Mouse (Mus musculus) embryonic fibroblast, embryonic 13.5 days (primary cell): ENCODE results near the gene Elmo3. TPM values are rescaled to one million over a fixed set of nuclear protein-coding genes. Genes with fewer than 3 reads are reported as not detected.

ENCODE experiments used
- H3K27ac ChIP-seq: 2 replicates; pipeline ENCODE4 v1.5.1; 2012; ENCODE audit warnings: low read length, control low read depth, inconsistent platforms; ENCODE audit not compliant: insufficient read depth
- H3K4me1 ChIP-seq: 2 replicates; pipeline ENCODE4 v1.6.1; 2011; ENCODE audit warnings: low read length; ENCODE audit not compliant: control insufficient read depth, insufficient read depth
- H3K4me3 ChIP-seq: 2 replicates; pipeline ENCODE4 v1.5.1; 2011; ENCODE audit warnings: mild to moderate bottlenecking, control low read depth, low read length; ENCODE audit not compliant: insufficient read depth
- CTCF ChIP-seq: IDR thresholded peaks from 2 replicates; pipeline ENCODE4 v1.5.1; 2011; ENCODE audit warnings: mild to moderate bottlenecking, control low read depth, low read length, moderate library complexity, borderline replicate concordance; ENCODE audit not compliant: insufficient read depth
- POLR2A ChIP-seq: IDR thresholded peaks from 2 replicates; pipeline ENCODE4 v1.6.1; 2011; ENCODE audit warnings: low read depth, mild to moderate bottlenecking, control low read depth, low read length, moderate library complexity
- polyA plus RNA-seq: library from polyadenylated mRNA; stranded (reverse); fragments of >200 nt; gene quantifications from 2 replicates; pipeline ENCODE4 v1.2.4, GENCODE M21; 2011; ENCODE audit warnings: low read depth; ENCODE audit not compliant: missing spikeins, insufficient read length

Gene Elmo3
- polyA plus RNA-seq, 1 experiment, result 2.5 TPM

- no peak overlapping the region for H3K4me3 ChIP-seq
- H3K4me1 ChIP-seq, result peaks cover 10% of the 10 kb centered on the region
- H3K27ac ChIP-seq, result no peak overlapping the region
- TF ChIP-seq POLR2A, result no peak
- no peak for TF ChIP-seq CTCF
Observed at GRCm38 (mm10) chr8:105307670-105308069, 2.3 kb downstream of the Elmo3 start.

DNA sequence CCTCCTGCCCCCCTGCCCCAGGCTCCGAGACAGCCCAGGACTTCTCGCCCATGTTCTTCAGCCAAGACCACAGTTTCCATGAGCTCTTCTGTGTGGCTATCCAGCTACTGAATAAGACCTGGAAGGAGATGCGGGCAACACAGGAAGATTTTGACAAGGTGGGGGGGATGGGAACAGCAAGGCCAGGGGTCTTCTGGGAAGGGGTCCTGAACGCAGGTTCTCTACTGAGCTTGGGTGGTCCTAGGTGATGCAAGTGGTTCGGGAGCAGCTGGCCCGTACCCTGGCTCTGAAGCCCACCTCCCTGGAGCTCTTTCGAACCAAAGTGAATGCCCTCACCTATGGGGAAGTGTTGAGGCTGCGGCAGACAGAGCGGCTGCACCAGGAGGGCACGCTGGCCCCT is 3.0 kb downstream of the Elmo3 start:
- H3K4me3 ChIP-seq, result no peak overlapping the region
- peaks cover 10% of the 10 kb centered on the region for H3K4me1 ChIP-seq
- TF ChIP-seq CTCF, result no peak
- no peak for TF ChIP-seq POLR2A
- H3K27ac ChIP-seq, result no peak overlapping the region

GRCm38 (mm10) chr8:105309142-105309847 is 3.9 kb downstream of the Elmo3 start:
- H3K4me3 ChIP-seq, result no peak overlapping the region
- TF ChIP-seq POLR2A (no peak), CTCF (no peak)
- peaks cover 4% of the 10 kb centered on the region for H3K4me1 ChIP-seq
- H3K27ac ChIP-seq, result no peak overlapping the region

- Histone ChIP-seq H3K27ac (no peak overlapping the region), H3K4me1 (no peaks in the 10 kb centered on the region), H3K4me3 (no peak overlapping the region)
- TF ChIP-seq POLR2A (no peak), CTCF (no peak)
Observed at GRCm38 (mm10) chr8:105310118-105310517, 4.7 kb downstream of the Elmo3 start.

DNA sequence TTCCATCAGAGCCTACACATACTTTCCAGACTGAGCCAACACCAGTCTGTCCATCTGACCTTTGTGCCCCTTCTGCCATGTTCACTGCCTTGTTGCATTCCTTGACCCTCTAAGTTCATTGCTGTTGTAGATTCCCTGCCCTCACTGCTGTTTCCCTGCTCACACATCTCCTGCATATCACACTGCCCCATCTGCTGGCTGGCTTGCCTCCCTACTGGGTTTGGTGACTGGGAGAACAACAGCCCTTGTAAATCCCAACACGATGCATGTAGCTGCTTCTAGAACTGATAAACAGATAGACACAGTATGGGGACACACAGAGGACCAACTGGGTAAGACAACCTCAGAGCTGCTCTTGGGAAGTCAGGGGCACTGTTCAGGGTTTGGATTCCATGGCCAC is 6.3 kb downstream of the Elmo3 start:
- Histone ChIP-seq H3K4me3 (no peak overlapping the region), H3K4me1 (no peaks in the 10 kb centered on the region), H3K27ac (no peak overlapping the region)
- TF ChIP-seq POLR2A (no peak), CTCF (no peak)

DNA sequence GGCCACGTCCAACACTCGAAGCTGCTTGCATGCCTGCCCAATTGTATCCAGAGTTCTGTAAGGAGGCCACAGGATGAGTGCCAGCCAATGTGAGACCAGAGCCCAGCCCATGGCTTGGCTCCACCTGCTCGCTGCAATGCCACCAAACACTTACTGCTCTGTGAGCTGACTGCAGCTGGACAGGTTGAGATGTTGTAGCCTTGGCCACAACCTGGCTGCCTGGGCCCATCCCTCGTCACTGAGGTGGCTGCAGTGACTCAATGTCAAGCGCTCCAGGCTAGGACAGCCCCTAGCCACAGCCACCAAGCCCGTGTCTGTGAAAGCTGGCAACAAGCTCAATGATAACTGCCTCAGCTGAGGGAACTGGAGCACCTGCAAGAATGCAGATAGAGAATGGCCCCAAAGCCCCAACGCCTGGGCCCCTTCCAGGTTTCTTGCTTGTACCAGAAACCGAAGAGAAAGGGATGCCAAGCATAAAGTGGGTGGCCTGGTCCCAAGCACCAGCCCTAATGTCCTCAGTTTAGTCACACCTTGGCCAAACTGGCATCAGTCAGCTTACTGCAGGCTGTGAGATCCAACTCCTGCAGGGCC is 7.6 kb downstream of the Elmo3 start:
- no peak overlapping the region for H3K27ac ChIP-seq
- TF ChIP-seq POLR2A, result no peak
- no peak overlapping the region for H3K4me3 ChIP-seq
- H3K4me1 ChIP-seq, result no peaks in the 10 kb centered on the region

DNA sequence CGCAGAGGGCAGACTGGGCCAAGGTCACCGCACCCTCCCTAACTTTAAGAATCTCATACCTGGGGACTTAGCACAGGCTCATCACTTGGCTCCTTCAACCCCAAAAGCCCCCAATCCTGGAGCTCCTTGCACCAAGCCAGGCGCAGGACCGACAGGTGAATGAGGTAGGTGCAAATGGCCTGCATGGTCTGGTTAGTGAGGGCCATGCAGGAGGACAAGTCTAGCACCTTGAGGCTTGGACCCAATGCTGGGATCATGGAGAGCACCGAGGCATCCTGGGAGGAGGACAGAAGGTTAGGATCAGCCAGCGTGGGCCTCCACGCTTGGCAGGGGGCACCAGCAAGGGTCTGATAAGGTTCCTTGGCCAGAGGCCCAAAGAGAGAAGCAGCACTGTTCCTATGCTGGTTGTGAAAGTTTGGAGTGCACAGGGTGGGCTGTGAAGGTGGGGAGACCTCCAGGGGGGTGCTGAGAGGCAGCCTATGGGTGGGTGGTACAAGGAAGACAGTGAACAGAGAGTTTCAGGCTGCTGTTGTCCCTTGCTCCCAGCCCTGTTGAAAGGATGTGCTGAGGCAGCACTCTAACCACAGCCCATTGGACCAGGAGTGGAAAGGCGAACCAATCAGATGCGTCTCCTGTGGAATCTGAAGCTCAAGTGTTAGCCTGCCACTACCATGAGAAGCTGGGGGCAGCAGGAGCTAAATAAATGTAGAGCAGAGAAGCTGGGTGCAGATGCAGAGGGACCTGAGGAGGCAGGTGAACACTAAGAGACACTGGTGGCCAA is 8.4 kb downstream of the Elmo3 start:
- no peak for TF ChIP-seq CTCF
- no peak for TF ChIP-seq POLR2A

DNA sequence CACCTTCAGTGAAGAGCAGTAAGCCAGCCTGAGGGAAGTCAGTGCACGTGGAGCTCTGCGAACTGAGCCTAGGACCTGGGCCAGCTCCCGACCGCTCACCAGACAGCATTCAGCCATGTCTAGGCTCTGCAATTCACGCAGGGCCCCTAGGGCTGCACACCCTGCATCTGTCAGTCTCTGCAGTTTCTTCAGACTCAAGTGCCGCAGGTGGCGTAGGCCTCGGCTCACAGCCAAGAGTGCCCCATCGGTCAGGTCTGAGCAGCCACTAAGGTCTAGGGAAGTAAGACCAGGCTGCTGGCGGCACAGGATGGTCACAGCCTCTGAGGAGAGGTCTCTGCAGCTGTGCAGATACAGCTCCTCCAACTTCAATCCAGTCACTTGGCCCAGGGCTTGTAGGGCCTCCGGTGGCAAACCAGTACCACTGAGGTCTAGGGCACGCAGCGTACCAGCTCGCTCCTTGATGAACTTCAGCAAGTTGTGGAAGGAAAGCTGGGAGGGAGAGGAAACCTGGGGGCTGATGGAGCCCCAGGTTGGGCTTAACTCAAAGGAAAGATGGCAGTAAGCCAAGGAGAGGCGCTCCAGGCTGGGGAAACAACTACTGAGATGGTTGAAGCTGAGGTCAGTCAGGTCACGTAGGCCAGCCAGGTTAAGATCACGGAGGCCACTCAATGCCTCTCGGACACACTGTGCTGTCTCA is 9.8 kb downstream of the Elmo3 start:
- H3K27ac ChIP-seq, result no peak overlapping the region
- no peak overlapping the region for H3K4me3 ChIP-seq
- H3K4me1 ChIP-seq, result no peaks in the 10 kb centered on the region
- TF ChIP-seq CTCF (no peak), POLR2A (no peak)

More for the DNA sequence above, 8.4 kb downstream of the Elmo3 start:
- no peaks in the 10 kb centered on the region for H3K4me1 ChIP-seq
- H3K27ac ChIP-seq, result no peak overlapping the region
- H3K4me3 ChIP-seq, result no peak overlapping the region

- Histone ChIP-seq H3K4me1 (no peaks in the 10 kb centered on the region), H3K4me3 (no peak overlapping the region), H3K27ac (no peak overlapping the region)
- no peak for TF ChIP-seq CTCF
- TF ChIP-seq POLR2A, result no peak
Observed at GRCm38 (mm10) chr8:105317941-105318340, 12.5 kb downstream of the Elmo3 start.
